Mouse (Mus musculus) megakaryocyte, adult 5-6 weeks (primary cell): ENCODE data around the gene Gsap. TPM values are rescaled to one million over a fixed set of nuclear protein-coding genes. Genes with fewer than 3 reads are reported as not detected.
"Not testable (repeated sequence)": the region's sequence is repeated elsewhere in the genome, so short reads cannot be mapped to it uniquely, and the experiment has no call there.

Experiments
- ATAC-seq: 2 replicates; pipeline ENCODE4 v1.8.0; 2016; ENCODE audit warnings: mild to moderate bottlenecking, inconsistent platforms; ENCODE audit not compliant: poor library complexity, severe bottlenecking
- total RNA-seq, 2 experiments: library from RNA; stranded (forward) in 1 of 2; stranded (reverse) in 1 of 2; fragments of 153-499, 151-499 nt in 1 of 2; fragments of 221-1000, 200-1000 nt in 1 of 2; gene quantifications; 2 replicates each; pipeline versions ENCODE4 v1.2.3 to v1.2.4; 2015 to 2017

Gene Gsap
- total RNA-seq, 2 experiments from 2014 or later = 40.0 to 45.3 TPM

DNA sequence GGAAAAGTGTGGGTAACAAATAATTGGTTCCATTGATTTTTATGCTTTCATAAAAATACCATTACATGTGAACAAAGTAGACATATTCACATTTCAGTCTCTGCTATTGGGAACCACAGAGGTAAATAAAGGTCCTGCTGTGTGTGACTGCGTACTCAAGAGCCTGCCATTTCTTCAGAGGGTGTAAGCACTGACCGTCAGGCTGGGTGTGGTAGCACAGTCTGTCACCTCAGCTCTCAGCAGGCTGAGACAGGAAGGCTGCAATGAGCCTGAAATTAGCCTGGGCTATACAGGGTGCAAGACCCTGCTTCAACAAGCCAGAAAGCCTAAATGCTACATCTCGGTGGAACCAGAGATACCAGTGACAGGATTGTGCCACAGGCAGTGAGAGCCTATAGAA is 114.0 kb downstream of the Gsap start:
- no peak for ATAC-seq

DNA sequence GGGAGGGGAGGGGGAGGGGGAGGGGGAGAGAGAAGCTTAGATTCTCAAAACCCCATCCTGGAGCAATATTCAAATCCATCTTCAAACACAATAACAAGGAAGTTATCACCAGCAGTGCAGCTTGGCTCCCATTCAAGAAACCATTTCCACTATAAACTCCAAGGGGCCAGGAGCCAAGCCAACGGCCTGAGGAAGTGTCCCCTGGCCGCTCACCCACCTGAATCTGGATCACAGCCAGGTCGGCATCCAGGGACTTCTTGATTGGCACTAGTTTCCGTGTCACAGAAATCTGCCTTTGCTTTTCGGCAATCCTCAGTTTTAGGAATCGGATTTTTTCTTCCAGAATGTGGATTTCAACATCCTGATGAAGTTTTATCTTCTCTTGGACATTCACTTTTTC is 115.0 kb downstream of the Gsap start:
- ATAC-seq = no peak

DNA sequence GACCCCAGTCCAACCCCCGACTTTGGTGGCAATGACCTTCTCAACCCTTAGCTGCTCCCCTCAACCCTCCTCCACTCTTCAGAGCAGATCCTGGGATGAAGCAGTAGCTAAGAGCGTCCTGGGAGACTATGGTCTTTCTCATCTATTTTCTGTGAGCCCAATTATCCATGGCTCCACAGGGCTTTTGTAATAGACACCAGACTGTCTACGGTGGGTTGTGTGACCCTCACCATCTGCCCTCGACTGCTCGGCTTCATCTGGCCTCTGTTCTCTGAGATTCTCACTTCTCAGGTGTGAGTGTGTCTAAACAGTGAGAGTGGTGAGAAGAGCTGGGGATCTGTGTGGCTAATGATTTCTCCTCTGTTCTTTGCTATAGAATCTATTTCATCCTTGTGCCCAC is 121.1 kb downstream of the Gsap start:
- no peak for ATAC-seq

DNA sequence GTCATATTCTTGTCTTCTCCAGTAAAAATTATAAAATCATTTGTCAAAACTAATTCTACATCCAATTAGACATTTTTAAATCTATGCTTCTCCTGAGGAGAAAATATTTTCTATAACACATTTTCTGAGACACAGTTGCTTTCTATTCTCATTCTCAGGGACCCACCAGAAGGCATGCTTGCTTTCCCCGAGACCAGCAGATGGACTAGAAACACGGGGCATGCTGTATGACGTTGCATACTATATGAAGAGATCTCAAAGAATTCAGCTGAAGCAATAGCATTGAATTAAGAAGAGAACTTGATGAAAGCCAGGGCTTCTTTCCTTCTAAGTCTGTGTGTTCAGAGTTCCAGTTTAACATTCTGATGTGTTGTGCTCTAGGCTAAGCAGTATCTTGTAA is 128.6 kb downstream of the Gsap start:
- ATAC-seq = no peak

DNA sequence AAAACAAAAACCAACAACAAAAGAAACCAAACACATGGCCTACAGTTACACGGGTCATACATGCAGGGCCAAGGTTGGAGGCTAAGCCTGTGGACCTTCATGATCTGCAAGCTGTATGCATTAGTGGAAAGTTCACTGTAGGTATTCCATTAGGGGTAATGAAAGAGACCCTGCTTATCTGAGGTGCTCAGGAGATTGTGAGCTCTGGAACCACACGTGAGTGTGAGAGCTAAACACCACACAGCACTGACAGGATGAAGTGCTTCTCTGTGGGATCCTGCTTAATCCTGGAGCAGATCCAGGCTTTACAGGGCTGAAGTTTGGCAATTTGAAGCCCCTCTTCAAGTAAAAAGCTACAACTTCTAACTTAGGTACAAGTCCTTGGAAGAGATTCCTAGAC is 134.1 kb downstream of the Gsap start:
- no peak for ATAC-seq

DNA sequence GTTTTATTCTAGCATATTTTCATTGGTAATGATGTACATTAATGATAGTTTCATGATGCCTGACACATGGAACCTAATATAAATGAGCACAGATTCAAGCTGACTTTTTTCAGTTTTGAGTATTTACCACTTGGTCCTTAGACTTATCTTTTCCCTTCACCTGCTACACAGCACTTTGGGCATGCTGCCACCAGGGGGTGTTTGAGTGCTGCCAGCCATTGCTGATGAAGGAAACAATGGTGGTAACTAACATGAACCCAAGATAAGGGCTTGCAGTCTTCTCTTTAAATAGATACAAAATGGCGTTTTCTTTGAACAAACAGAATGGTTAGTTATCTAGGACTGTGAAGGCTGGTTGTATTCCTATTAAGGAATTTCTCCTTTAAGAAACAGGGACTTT is 140.4 kb downstream of the Gsap start:
- ATAC-seq = peak; percentile 97

DNA sequence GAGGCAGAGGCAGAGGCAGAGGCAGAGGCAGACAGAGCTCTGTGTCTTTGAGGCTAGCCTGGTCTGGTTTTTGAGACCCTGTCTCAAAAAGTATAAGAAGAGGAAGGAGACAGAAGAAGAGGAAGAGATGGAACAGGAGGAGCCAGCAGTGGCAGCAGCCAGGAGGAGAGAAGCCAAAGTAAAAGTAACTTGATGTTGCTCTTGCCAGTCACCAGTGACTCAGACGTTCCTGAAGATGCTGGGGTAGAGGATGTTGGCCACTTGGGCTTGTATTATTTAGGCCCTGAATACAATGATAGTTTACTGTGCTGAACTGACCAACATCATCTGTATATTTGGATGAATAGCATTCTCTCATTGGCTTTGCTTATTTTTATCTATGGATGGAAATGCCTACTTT is 142.5 kb downstream of the Gsap start:
- ATAC-seq = no peak

DNA sequence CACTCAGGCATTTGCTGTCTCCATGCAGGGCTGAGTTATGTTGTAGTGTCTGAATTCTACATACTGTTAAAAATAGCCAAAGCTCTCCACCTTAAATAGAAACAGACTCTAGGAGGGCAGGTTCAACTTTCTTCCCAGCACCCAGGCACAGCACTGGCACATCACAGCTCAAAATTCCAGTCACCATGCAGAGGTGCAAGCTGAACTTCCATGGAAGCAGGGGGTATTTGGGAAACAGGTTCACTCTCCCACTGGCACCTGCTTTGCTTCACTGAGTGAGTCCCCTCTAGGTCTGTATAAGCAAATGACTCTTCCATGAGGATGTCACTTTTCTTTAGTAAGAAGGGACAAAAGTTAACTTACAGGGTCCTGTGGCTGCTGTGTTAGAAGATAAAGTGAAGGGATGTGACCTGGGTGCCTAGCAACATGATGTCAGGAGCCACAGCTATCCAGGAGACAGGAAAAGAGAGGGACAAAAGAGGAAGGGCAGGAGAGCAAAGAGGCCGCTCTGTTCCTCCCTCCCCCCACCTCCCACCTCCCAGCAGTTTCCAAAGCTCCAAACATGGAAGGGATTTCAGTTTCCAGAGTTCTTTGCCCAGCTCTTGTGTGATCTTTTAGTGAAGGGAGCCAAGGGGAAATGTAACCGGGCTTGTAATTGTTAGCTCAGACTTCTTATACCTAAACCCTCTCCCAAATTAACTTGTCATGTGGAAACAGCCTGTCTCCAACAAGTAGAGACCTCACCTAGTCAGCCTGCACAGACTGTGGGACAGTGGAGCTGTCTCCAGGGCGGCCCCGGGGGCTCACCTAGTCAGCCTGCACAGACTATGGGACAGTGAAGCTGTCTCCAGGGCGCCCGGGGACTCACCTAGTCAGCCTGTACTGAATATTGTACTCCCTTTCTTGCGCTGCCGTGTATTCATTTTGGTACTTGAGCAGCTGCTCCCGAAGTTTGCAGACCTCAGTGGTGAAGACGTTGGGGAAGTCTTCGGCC is 143.9 kb downstream of the Gsap start:
- no peak for ATAC-seq

DNA sequence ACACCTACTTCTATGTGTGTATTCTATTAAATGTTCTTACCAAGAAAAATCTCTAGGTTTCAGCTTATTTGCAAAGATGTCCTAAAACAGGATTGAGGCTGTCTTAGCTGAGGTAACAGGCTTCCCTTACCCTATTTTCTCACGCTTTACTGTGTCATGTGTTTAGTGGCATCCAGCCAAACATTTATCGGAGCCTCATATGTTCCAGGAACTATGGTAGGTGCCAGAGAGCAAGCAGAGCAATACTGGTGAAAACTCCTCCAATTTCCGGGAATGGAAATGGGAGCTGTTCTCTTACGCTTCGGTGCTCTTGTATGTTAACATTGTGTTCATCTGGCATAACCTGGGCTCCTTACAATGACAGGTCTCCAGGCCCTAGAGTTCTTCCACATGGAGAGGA is 145.6 kb downstream of the Gsap start:
- peak; percentile 26 for ATAC-seq

DNA sequence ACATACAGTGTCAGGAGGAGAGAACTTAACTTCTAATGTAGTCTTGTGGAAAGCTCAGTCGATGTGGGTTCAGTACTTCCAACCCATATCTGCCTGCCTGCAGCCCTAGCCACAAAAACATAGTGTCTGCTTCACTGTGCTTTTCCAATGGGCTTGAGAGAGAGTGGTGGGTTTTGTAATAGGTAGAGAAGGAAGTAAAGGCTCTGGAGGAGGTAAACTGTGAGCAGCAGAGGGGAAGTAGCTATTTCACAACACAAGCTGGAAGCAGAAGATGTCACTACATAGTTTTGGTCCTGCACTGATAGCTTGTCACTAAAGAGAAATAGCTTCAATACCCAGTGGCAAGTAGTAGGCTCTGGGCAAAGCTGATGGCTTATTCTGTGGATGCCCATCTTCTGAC is 146.1 kb downstream of the Gsap start:
- ATAC-seq = peak; percentile 96

DNA sequence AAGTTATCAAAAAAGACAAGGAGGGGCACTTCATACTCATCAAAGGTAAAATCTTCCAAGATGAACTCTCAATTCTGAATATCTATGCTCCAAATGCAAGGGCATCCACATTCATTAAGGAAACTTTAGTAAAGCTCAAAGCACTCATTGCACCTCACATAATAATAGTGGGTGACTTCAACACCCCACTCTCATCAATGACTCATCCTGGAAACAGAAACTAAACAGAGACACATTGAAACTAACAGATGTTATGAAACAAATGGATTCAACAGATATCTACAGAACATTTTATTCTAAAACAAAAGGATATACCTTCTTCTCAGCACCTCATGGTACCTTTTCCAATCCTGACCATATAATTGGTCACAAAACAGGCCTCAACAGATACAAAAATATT is 156.2 kb downstream of the Gsap start:
- ATAC-seq = not testable (repeated sequence)

DNA sequence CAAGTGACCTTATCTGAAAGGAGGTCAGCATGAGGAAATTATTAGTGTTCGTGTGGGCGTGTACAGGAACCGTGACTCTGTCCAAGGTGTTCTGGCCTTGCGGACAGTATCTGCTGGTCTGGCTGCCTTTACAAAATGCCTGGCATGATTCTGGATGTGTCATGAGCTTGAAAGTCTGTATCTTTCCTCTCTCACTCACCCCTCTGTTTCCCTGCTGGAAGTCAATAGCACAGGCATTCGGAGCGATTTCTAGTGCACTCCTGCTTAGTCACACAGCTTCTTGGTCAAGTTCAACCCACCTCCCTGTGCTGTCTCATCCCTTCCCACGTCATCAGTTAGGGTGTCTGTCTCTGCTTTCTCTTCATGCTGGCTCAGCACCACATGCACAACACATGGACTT is 162.3 kb downstream of the Gsap start:
- no peak for ATAC-seq

DNA sequence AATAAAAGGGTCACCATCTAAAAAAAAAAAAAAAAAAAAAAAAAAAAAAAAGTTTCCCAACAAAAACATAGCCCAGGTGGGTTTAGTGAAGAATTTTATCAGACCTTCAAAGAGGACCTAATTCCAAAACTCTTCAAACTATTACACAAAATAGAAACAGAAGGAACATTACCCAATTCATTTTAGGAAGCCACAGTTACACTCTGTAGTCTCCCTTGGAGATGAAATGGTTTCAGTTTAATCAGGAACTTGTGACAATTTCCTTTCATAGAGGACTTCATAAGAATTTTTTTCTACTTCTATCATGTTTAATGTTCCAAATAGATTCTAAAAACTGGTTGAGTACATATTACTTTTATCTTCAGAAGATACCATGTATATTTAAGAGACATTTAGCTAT is 165.6 kb downstream of the Gsap start:
- no peak for ATAC-seq

DNA sequence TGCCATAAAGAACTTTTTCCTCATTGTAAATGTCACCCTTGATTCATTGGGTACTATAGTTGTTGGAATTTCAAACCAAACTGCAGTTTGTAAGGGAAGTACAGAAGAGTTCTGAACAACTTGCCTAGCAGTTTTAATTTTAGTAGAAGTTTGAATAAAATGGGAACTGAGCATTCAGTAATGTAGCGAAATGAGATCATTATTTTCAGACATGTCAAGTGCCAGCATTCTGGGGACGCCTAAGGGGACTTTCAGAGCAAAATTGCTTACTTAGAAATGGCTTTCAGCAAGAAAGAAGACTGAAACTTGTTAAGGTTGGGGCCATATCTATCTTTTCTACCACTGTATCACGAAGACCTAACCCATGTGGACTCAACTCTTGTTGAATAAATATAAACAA is 172.6 kb downstream of the Gsap start:
- no peak for ATAC-seq

DNA sequence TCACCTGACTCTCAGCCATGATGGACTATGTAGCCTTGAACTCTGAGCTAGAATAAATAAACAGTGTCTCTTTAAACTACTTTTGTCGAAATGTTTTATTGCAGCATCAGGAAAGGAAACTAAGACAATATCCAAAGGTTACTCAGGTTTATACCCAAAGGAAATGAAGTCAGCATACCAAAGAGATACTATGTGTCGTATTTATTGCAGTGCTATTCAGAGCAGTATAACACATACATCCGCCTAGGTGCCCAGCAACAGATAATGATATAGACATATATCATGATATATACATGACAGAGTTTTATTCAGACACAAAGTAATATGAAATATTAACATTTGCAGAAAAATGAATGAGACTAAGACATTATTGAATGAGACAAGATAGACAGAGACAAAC is 177.3 kb downstream of the Gsap start:
- no peak for ATAC-seq

Other genes starting within 250 kb of the Gsap start
- gene Rsbn1l, start 229.9 kb upstream of the Gsap start, total RNA-seq (2015) = 27.6 and 31.7 TPM in 2 replicates
- 42.2 and 52.9 TPM in 2 replicates for gene Rsbn1l, start 229.9 kb upstream of the Gsap start, total RNA-seq (2017)
- 86.4 and 89.9 TPM in 2 replicates for gene Ptpn12, start 130.3 kb upstream of the Gsap start, total RNA-seq (2015)
- 35.2 and 48.5 TPM in 2 replicates for gene Ptpn12, start 130.3 kb upstream of the Gsap start, total RNA-seq (2017)
- gene Fgl2, start 186.4 kb downstream of the Gsap start, total RNA-seq (2015) = 40.7 and 48.1 TPM in 2 replicates
- gene Fgl2, start 186.4 kb downstream of the Gsap start, total RNA-seq (2017) = 47.9 and 49.3 TPM in 2 replicates
- 0.09 TPM in 1 of 2 replicates, not detected in the other for gene Ccdc146, start 238.4 kb downstream of the Gsap start, total RNA-seq (2015)
- gene Ccdc146, start 238.4 kb downstream of the Gsap start, total RNA-seq (2017) = 0.59 TPM in 1 of 2 replicates, not detected in the other
- gene Fam185a, start 238.7 kb downstream of the Gsap start, total RNA-seq (2015) = 1.1 and 1.5 TPM in 2 replicates
- 2.4 and 6.1 TPM in 2 replicates for gene Fam185a, start 238.7 kb downstream of the Gsap start, total RNA-seq (2017)